Mouse (Mus musculus) kidney, embryonic 16.5 days (tissue): ENCODE results near the gene Mbtd1. TPM values are rescaled to one million over a fixed set of nuclear protein-coding genes. Genes with fewer than 3 reads are reported as not detected.
A peak's percentile ranks its signal among the peaks of the same experiment; 100 is the strongest.
"Not testable (repeated sequence)": the region's sequence is repeated elsewhere in the genome, so short reads cannot be mapped to it uniquely, and the experiment has no call there.

Experiments
- ATAC-seq: fragments of 200-750 bp; cut with Nextera tagmentation; 2 replicates; pipeline ENCODE4 v1.8.0; 2017; ENCODE audit warnings: moderate TSS enrichment; ENCODE audit not compliant: low FRiP score, low TSS enrichment
- H3K27ac ChIP-seq: fragments of 300-500 bp; sonication (generic); 2 replicates; pipeline ENCODE4 v1.5.1; 2014; ENCODE audit warnings: low read length
- H3K27me3 ChIP-seq: fragments of 300-500 bp; sonication (generic); 2 replicates; pipeline ENCODE4 v1.6.1; 2014; ENCODE audit warnings: low read length, control low read depth, mixed read lengths; ENCODE audit not compliant: insufficient read depth
- H3K36me3 ChIP-seq: fragments of 300-500 bp; sonication (generic); 2 replicates; pipeline ENCODE4 v1.6.1; 2014; ENCODE audit warnings: low read length, control low read depth, mixed read lengths; ENCODE audit not compliant: insufficient read depth
- H3K4me1 ChIP-seq: fragments of 300-500 bp; sonication (generic); 2 replicates; pipeline ENCODE4 v1.6.1; 2014; ENCODE audit warnings: low read length, control low read depth, mixed read lengths; ENCODE audit not compliant: insufficient read depth
- H3K4me2 ChIP-seq: fragments of 300-500 bp; sonication (generic); replicated peaks from 2 replicates; pipeline ENCODE4 v1.6.1; 2014; ENCODE audit warnings: low read depth, low read length
- H3K4me3 ChIP-seq: fragments of 300-500 bp; sonication (generic); 2 replicates; pipeline ENCODE4 v1.5.1; 2014; ENCODE audit warnings: mild to moderate bottlenecking, low read length
- H3K9ac ChIP-seq: fragments of 300-500 bp; sonication (generic); replicated peaks from 2 replicates; pipeline ENCODE4 v1.6.1; 2014; ENCODE audit warnings: low read length
- H3K9me3 ChIP-seq: fragments of 300-500 bp; sonication (generic); 2 replicates; pipeline ENCODE4 v1.6.1; 2016; ENCODE audit warnings: low read length, control low read depth
- WGBS: fragments of 180-500 bp; shearing (Covaris S2); extraction: QIAGEN DNeasy Blood & Tissue Kit; methylation state at CpG from one replicate; pipeline ENCODE4 v1.1.7; 2014; 5-methylcytosine and 5-hydroxymethylcytosine counted together
- polyA plus RNA-seq: library from polyadenylated mRNA; unstranded; fragments of >200 nt; fragmentation: Nextera tagmentation; extraction: Ambion mirVana; gene quantifications from 2 replicates; pipeline ENCODE4 v1.2.1, GENCODE M21; 2015

Gene Mbtd1
- polyA plus RNA-seq, 1 experiment from 2014 or later = 28.0 TPM

- Histone ChIP-seq H3K4me1 (peaks cover 20% of the 10 kb centered on the region), H3K27ac (peak overlapping the region; percentile 97), H3K9ac (peak overlapping the region; percentile 97), H3K27me3 (no peaks in the 10 kb centered on the region), H3K36me3 (peaks cover 8% of the 10 kb centered on the region; the same call in 1 of the 2 replicates), H3K9me3 (no peaks in the 10 kb centered on the region), H3K4me2 (peak overlapping the region; percentile 61), H3K4me3 (peak overlapping the region; percentile 99)
- WGBS = under 1% methylated on average over 57 of the region's 81 CpGs
- ATAC-seq = peak; percentile 64
These were observed 616 bp upstream of the Mbtd1 start for GRCm38 (mm10) chr11:93884901-93885571.

- Histone ChIP-seq H3K27me3 (no peaks in the 10 kb centered on the region), H3K4me3 (peak overlapping the region; percentile 99), H3K9me3 (no peaks in the 10 kb centered on the region), H3K9ac (peak overlapping the region; percentile 97), H3K4me2 (peak overlapping the region; percentile 94), H3K27ac (peak overlapping the region; percentile 97), H3K4me1 (peaks cover 20% of the 10 kb centered on the region), H3K36me3 (peaks cover 4% of the 10 kb centered on the region)
- ATAC-seq = no peak
- WGBS = 0% methylated on average over 33 of the region's 34 CpGs
These were observed 893 bp downstream of the Mbtd1 start for GRCm38 (mm10) chr11:93886411-93887079.

- Histone ChIP-seq H3K9me3 (no peaks in the 10 kb centered on the region), H3K4me3 (peak overlapping the region; percentile 99), H3K4me1 (peaks cover 20% of the 10 kb centered on the region), H3K9ac (peak overlapping the region; percentile 97), H3K36me3 (peaks cover 7% of the 10 kb centered on the region), H3K27me3 (no peaks in the 10 kb centered on the region), H3K4me2 (peak overlapping the region; percentile 94), H3K27ac (peak overlapping the region; percentile 97)
- no peak for ATAC-seq
- under 1% methylated on average over 4 of the region's 4 CpGs for WGBS
These were observed 1.4 kb downstream of the Mbtd1 start for GRCm38 (mm10) chr11:93887080-93887447.

GRCm38 (mm10) chr11:93897732-93898131, 12.1 kb downstream of the Mbtd1 start:
- Histone ChIP-seq H3K4me3 (no peak overlapping the region), H3K27ac (no peak overlapping the region), H3K27me3 (no peaks in the 10 kb centered on the region), H3K4me2 (no peak overlapping the region), H3K4me1 (no peaks in the 10 kb centered on the region), H3K9ac (no peak overlapping the region), H3K9me3 (no peaks in the 10 kb centered on the region), H3K36me3 (peaks cover 7% of the 10 kb centered on the region)
- no peak for ATAC-seq
- 75% methylated on average over 3 of the region's 3 CpGs for WGBS

- ATAC-seq = no peak
- no peak overlapping the region for H3K27ac ChIP-seq
- no peak overlapping the region for H3K9ac ChIP-seq
- no peaks in the 10 kb centered on the region for H3K4me1 ChIP-seq
- no peaks in the 10 kb centered on the region for H3K27me3 ChIP-seq
- no peaks in the 10 kb centered on the region for H3K9me3 ChIP-seq
- peaks cover 45% of the 10 kb centered on the region for H3K36me3 ChIP-seq
- 88% methylated on average over 4 of the region's 4 CpGs for WGBS
- no peak overlapping the region for H3K4me3 ChIP-seq
- H3K4me2 ChIP-seq = no peak overlapping the region
These were observed 21.2 kb downstream of the Mbtd1 start for GRCm38 (mm10) chr11:93906834-93907233.

- H3K36me3 ChIP-seq = peaks cover 45% of the 10 kb centered on the region
- 79% methylated on average over 3 of the region's 3 CpGs for WGBS
- no peaks in the 10 kb centered on the region for H3K27me3 ChIP-seq
- H3K9me3 ChIP-seq = no peaks in the 10 kb centered on the region
- no peak overlapping the region for H3K4me2 ChIP-seq
- ATAC-seq = no peak
- H3K4me1 ChIP-seq = no peaks in the 10 kb centered on the region
- H3K4me3 ChIP-seq = no peak overlapping the region
- no peak overlapping the region for H3K9ac ChIP-seq
- H3K27ac ChIP-seq = no peak overlapping the region
These were observed 22.2 kb downstream of the Mbtd1 start for GRCm38 (mm10) chr11:93907839-93908238.

- H3K4me1 ChIP-seq = no peaks in the 10 kb centered on the region
- H3K9ac ChIP-seq = no peak overlapping the region
- H3K4me2 ChIP-seq = no peak overlapping the region
- WGBS = 85% methylated on average over 9 of the region's 9 CpGs
- ATAC-seq = no peak
- H3K9me3 ChIP-seq = no peaks in the 10 kb centered on the region
- H3K4me3 ChIP-seq = no peak overlapping the region
- H3K36me3 ChIP-seq = peaks cover 50% of the 10 kb centered on the region
- no peak overlapping the region for H3K27ac ChIP-seq
- H3K27me3 ChIP-seq = no peaks in the 10 kb centered on the region
These were observed 23.2 kb downstream of the Mbtd1 start for GRCm38 (mm10) chr11:93908829-93909228.

- no peak overlapping the region for H3K4me2 ChIP-seq
- no peak for ATAC-seq
- peaks cover 45% of the 10 kb centered on the region for H3K36me3 ChIP-seq
- no peak overlapping the region for H3K27ac ChIP-seq
- 85% methylated on average over 3 of the region's 3 CpGs for WGBS
- no peaks in the 10 kb centered on the region for H3K4me1 ChIP-seq
- H3K4me3 ChIP-seq = no peak overlapping the region
- H3K9ac ChIP-seq = no peak overlapping the region
- H3K27me3 ChIP-seq = no peaks in the 10 kb centered on the region
- no peaks in the 10 kb centered on the region for H3K9me3 ChIP-seq
These were observed 26.0 kb downstream of the Mbtd1 start for GRCm38 (mm10) chr11:93911603-93912002.

- ATAC-seq, H3K4me3 ChIP-seq, H3K9me3 ChIP-seq, H3K4me2 ChIP-seq, H3K27ac ChIP-seq, H3K4me1 ChIP-seq, H3K27me3 ChIP-seq, H3K9ac ChIP-seq: not testable (repeated sequence)
- 95% methylated on average over 2 of the region's 2 CpGs for WGBS
- H3K36me3 ChIP-seq = peaks cover 42% of the 10 kb centered on the region
These were observed 29.4 kb downstream of the Mbtd1 start for GRCm38 (mm10) chr11:93915019-93915418.

GRCm38 (mm10) chr11:93929106-93929505, 43.5 kb downstream of the Mbtd1 start:
- H3K36me3 ChIP-seq = peaks cover 39% of the 10 kb centered on the region
- H3K9me3 ChIP-seq = no peaks in the 10 kb centered on the region
- H3K4me2 ChIP-seq = no peak overlapping the region
- H3K4me3 ChIP-seq = no peak overlapping the region
- H3K27me3 ChIP-seq = no peaks in the 10 kb centered on the region
- H3K4me1 ChIP-seq = no peaks in the 10 kb centered on the region
- H3K27ac ChIP-seq = no peak overlapping the region
- H3K9ac ChIP-seq = no peak overlapping the region
- no peak for ATAC-seq
